Mouse (Mus musculus): ENCODE measurements at regions not wholly inside any gene's neighbourhood (a gene's known extent, or its start where the extent isn't known, plus 50 kb on each side); places are given as distances from the start of the nearest gene placed in this dataset.

DNA sequence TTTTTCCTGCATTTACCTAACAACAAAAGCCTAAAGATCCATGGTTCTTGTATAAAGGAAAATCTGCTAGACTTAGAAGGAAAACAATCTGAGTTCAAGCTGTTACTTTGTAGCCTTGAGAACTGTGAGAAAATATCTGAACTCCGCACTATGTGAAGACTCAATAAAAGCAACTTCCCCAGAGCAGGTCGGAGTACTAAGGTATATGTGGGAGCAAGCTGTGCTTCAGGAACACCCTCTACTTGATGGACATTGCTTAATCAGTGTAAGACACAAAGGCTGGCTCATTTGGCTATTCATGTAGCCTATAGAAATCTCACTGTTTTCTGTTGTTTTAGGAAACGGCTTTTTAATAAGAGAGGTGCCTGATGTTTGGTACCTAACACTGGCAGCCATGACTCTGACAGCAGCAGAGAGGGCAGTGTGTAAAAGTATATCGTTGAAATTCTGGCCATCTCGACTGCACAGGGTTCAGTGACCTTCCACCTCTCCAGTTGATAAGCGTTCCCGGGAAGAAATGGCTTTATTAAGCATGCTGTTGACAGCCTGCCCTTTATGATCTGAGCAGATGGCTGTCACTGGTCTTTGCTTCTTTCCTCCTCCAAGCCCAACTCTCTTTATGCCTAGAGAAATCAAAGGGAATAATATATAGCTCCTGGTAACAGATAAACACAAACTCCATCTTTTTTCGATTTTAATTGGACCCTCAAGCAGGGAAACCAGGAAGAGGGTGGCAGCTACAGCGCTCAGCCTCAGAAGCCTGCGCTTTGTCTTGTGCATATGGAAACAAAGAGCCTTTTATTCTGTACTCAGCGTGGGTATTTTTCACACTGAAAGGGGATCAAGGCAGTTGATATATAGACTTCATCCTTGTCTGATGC is 443.7 kb upstream of the Sel1l start:
- DNase-seq, result no peak

DNA sequence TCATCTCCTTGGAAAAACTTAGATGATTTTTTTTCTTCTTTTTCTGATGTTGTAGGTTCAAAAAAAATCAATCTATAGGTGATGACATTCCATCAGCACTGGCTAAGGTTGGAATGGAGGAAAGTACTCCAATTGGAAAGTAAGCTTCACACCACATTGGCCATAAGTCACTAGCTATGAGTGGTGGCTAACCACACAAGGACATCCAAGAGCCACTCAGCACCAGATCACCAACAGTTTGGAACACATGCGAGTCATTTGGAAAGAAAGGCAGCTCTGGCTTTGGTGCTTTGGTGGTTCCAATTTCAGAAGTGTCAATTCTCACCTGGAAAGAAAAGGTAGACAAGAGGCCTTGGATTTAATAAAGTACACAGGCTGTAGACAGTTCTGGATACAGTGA is 442.5 kb upstream of the Sel1l start:
- DNase-seq, result no peak

DNA sequence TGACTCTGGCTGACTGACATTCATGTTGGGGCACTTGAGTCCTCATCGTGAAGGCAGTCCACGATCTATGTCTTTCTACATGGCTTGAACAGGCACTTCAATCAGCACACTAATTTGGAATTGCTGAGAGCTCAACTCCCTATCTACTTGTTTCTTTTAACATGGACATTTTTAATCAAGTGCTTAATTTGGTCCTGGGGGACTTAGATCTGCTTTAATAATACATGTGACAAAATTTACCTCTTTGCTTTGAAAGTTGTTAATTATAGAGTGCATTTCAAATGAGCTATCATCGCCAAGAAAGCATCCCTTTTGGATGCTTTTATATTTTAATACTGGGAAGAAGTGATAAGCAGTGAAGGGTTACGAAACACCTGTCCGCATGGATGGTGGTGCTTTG is 436.6 kb upstream of the Sel1l start:
- DNase-seq, result no peak

DNA sequence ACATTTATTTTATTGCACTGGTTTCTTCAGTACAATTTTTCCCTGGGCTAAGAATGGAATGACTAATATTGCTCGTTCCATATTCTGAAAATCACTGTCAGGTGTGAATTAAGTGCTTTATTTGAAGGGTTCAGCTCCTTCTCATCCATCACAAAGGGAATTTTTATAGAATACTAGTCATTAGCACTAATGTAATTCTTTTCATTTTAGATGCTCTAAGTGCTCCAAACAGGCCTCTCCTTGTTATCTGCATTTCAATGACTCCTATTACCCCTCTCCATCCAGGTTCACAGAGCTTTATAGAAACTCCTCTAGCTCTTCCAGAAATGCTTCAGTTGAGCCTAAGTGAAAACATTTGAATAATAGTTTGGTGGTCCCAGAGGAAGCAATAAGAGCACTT is 431.5 kb upstream of the Sel1l start:
- DNase-seq, result no peak

DNA sequence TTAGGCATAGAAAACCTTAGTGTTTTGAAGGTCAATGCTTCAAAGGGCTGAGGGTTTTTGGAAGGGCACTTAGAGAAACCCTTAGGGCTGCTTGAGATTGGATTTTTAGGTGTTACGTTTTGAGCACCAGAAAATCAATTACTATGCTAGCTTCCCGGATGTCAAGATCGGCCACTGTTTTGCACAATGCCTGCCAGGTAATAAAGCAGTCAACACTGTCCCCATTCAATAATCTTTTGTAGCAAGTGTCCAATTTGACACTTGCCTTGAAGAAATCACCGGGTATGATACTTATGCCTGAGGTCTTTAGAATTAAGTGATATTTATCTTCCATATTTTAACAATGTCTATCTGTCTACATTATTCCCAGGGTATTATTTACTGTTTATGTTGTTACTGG is 403.0 kb upstream of the Sel1l start:
- DNase-seq, result no peak

DNA sequence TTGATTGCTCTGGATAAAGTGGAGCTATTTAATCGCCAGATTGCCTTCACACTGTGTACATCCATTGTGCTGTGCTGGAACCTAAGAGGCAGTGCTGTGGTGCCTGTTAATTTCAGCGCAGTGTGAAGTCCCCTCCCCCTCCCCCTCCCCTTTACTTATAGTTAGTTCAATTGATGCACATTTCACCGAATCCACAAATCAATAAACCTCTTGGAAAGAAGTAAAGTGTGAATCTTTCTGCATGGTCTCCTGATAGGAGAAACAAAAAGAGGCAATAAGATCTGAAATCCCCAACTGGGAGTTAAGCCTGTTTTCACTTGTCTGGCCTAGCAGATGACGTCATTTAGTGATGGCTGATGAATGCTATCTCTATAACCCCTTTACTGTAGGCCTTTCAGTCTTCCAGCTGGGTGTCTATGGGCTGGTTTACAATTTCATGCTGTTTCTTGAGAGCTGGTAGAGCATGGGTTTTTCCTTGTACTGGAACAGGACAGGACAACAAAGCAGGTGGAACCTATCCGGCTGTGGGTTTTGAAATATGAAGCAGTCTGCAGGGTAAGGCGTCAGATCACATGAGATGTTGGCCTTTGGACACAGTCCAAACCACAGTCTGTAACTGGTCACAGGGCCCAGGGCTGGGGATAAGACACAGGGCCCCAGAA is 398.0 kb upstream of the Sel1l start:
- no peak for DNase-seq

DNA sequence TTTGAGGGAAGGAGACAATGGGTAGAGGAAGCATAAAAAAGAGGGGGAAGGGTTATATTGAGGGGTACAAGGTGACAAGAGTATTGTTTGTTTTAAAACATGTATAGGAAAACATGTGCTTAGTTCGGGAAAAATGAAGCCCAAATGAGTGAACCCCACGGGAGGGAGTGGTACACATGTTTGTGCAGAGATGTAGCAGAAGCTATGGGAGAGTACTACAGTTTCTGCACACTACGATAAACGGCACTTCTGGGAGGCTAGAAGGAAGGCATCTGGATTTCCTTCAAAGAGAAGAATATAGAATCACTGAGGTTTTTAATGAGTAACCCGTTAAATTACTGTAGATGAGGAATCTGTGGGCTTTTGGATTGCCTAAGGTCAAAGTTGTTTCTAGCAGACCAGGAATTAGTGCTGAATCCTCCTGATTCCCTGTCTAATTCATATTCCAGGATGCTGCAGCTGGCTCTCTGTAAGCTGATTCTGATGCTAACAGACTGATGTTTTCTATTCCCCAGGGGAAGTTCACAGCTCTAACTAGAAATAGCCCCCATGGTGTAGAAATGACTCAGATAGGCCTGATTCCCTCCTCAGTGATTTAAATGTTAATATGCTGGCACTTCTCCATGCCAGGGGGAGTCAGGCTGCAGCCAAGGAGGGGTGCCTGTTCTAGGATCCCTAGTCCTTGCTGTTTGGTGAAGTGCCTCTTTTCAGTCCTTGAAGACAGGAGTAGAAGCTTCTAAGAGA is 391.2 kb upstream of the Sel1l start:
- no peak for DNase-seq

DNA sequence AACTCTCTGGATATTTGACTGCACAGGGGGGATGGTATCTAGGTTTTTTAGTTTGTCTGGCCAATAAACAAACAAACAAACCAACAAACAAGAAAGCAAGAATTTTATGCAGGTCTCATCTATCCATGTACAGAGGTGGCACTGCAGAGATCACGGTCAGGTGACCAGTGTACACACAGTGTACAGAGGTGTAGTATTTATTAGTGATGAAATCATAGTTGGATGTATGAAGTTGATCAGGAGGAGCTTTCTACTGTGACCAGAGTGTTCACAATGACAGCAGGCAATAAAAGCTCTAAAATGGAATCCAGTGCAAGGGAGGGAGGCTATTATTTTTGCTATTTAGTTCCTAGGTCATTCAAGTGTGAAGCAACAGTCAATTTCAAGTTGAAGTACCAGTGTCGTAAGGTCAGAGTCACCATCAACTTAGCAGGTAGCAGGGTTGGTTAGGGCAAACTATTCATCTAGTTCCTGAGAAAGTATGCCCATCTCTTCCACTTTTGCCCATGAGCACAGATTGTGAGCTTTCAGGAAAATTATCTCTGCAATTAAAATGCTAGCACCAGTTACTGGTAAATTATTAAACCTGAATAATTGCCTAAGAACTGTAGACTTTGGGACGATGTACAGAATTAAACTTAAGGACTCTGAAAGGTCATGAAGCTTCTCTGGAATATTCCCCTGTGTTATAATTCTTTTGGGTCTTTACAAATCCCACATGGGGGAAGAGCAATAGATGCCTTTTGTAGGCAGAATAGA is 384.9 kb upstream of the Sel1l start:
- DNase-seq, result no peak

DNA sequence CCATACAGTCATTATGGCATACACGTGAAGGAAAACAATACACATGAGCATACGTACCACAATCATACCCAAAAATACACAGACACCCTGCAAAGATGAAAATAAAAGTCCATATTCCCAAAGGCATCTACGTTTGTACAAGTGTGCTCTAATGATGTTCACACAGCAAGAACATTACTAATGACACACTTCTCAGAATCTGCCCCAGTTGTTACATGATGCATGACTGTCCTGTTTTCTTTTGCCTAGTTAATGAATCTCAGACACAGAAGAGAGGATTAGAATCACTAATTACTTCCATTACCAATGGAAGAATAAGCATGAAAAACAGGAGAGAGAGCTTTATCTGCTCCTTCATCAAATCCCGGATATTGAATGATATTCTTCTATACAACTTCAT is 379.6 kb upstream of the Sel1l start:
- no peak for DNase-seq

DNA sequence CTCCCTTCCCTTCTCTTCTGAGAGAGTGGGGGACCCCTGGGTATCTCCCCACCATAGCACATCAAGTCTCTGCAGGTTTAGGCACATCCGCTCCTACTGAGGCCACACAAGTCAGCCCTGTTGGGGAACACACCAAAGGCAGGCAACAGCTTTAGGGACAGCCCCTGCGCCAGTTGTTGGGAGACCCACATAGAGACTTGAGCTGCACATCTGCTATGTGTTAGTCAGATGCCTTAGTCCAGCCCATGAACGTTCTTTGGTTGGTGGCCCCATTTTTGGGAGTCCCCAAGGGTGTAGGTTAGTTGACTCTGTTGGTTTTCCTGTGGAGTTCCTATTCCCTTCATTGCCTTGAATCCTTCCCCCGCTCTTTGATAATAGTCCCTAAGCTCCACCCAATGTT is 354.4 kb upstream of the Sel1l start:
- no peak for DNase-seq

DNA sequence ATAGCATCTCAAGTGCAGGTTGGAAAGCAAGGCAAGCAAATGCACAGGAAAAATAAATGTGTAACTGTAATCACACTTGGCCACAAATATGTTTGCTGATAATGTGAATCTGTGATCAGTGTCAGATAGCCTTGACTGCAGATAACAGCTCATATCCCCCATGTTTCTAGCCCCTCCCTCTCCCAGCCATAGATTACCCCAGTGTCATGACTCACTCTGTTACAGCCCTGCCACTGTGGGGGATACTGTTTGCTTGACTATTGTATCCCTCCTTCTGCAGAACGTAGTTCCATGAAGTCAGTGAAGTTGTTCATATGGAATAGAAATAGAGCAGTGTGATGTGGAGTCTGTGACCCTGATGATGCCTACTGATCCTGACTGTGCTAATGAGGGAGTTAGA is 351.6 kb upstream of the Sel1l start:
- no peak for DNase-seq

DNA sequence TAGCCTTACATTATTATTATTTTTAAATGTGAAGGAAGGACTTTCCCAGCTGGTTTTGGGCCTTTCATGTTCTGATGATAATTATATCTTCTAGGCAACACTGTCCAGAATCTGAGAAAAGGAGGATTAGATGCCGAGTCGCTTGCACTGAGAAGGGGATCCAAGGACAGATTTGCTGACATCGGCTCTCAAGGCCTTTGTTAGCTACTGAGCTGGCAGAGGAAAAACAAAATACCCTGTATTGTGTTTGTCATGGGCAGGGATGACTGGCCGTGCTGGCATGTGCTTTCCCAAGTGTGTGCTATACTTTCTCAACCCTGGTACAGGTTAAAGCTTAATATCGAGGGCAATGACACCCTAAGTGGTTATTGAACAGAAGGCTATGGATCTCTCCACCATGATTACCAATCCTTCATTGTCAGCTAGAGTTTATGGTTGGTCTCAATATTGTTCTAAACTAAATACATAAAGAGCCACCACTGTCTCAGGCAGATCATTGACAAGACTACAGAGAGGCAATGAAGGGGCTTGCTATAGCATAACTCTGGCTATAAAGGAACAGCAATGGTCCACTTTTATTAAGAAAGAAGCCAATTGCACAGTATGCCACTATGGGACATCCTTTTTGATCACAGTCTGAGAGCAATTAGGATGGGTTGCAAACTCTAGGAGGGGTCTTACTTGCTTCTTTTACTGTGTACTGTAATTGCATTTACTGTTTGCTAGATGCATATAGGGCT is 350.0 kb upstream of the Sel1l start:
- DNase-seq, result no peak

DNA sequence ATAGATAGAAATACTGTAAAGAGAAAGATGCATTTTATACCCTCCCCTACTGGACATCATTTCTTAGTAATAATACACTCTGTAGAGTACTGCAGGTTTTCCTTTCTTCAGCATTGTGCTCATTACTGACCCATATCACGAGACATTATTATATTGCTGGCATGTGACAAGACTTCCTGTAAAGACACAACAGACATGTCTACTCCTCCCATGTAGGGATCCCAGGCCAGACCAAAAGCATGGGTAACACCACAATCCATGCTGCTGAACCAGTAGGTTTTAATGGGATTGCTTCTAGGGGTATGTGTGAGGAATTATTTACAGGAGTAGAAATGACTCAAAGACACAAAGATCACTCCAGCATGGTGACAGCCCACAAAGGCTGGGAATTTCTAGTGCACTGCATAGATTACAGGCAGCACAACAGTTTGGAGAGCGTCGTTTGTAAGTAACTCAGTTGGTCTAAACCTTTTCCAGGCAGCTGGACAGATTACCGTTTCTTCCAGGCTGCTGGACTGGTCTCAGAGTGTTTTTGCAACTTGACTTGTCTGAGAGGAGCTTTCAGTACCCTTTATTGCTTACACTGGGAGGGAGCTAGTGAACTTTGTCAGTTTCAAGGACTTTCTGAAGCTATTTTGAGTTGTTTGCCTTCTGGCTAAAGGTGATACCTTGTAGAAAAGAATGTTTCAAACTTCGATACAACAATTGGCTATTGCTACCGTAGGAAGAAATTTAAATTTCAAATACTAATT is 345.2 kb upstream of the Sel1l start:
- no peak for DNase-seq

DNA sequence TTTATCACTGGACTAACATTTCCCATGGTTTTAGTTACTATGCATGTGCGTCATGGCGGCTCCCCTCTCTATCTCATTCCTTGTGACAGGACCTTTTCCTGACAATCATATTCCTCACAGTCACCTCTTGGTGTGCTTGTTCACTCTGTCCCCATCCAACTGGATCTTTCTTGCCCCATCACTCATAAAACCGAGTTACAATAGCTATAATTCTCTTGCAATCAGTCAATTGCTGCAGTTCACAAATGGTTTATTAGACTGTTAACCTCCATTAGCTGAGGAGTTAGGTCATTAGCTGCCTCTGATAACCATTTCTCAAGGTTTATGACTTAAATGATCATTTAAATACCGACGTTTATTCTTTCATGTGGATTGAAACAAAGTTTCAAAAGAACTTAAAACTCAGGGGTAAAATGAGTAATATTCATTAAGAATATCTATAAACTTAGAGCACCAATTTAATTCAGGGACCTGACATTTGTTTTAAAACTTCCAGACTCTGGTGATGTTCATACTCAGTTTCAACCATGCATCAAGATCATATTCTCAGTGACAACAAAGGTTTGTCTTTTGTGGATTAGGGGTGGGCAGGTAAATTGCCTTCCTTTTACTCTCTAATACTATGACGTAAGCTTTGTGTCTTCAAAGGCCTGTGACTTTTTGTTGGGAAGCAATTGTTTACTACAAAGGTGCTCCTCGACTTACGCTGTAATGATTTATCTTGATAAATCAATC is 344.4 kb upstream of the Sel1l start:
- DNase-seq, result no peak

DNA sequence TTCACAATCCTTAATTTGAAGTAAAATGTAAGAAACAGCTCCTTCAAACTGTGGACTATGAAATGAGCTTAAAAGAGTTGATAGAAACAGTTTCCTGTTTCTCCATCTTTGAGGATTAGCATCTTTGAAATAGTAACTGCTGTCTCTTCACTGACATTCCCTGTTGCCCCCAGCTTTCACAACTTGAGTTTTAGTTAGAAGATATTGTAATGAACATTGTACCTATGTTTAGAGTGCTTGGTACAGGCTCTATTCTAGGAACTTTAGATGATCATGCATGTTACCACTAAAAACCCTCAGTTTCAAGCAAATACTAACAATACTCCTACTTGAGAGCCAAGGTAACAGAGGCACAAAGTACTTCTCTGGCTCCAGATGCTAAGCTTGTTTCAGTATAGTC is 340.1 kb upstream of the Sel1l start:
- no peak for DNase-seq

DNA sequence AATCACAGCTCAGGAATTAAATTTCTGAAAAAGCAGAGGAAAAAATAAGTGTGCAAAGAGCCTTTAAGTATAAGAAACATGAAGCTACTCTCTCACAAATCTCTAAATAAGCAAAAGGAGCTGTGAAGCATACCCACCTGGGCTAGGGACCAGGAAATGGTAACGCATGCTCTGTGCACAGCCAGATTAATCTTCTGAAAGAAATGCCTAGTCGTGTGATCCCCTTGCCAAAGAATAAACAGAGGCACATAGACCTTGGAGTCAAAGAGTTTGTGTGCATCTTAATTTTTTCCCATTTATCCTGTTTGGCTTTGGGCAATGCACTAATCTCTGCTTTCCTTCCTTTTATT is 338.2 kb upstream of the Sel1l start:
- DNase-seq, result no peak

DNA sequence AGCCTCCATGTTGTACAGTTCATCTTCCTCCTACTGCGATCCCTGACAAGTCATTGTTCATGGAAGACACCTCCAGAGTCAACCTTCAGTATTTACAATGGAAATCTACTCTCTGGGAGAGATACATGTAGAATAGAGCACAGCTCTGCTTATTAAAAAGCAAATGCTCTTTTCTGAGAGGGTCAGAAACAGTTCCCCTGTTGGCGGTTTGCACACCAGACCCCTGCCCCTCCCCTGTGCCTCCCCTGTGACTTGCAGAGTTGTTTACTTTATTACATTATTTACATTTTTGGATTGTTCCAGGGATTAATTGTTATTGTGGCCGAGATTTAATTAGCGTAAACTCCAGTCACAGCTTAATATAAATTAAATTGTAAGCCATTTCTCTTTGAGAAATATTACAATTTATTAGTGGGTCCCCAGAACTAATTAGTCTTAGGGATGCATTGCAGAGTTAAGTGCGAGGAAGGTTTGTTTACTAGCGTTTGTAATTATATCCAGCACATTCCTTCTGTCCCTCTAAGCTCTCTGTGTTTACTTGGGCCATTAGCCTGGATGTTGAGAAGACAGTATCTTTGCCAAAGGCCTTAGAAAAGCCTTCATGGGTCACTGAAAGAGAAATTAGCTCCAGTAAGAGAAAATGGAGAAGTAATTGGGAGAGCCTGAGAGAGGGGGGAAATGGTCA is 337.6 kb upstream of the Sel1l start:
- no peak for DNase-seq

DNA sequence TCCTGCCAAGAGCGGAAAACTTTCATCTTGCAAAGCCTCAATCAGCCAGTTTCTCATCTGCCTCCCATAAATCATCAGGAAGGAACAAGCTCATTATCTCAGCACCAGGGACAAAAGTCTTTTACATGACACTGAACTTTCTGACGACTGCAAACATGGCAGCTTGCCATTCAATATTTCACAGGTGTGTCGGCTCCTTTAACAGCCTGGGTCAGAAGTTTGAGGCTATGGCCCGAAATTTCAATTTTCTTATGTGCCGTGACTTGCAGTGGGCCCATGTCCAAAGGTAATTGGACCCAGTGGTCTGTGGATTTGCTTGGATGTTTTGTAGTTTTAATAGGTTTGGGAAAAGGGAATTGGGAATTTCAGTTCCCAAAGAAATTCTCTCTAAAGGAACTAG is 330.3 kb upstream of the Sel1l start:
- no peak for DNase-seq

DNA sequence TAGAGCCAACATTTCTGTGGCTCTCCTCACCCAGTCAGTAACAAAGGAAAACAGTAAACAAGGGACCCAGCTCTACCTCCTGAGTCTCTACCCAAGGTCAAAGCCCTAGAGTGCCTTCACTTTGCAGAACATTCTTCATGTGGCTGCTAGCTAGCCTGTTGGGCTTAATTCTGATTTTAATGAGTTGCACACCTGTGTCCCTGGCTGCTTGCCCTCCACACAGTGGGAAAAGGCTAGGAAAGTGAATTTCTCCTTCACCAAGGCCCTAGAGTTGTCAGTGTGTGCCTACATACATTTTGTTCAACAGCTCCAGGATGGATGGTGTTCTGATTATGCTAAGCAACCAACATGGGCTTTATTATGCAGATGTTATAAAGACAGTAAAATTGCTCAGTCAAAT is 307.8 kb upstream of the Sel1l start:
- DNase-seq, result no peak

DNA sequence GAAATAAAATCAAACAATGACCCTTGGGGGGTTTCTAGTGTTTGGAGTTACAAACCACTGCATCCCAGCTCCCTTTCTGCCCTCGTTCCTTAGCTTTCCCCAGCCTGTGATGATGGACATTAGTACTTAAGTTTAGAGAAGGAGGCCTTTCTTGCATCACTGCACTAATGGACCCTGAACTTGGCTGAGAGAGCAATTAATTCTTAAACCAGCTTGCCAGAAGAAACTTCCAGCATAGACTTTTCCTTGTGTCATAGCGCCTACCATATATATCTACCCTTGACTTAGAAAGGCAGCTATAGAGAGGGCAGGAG is 303.9 kb upstream of the Sel1l start:
- no peak for DNase-seq
